Mouse (Mus musculus) liver, postnatal 0 days (tissue): ENCODE measurements at regions not wholly inside any gene's neighbourhood (a gene's known extent, or its start where the extent isn't known, plus 50 kb on each side); places are given as distances from the start of the nearest gene placed in this dataset.

Experiments used
- CTCF ChIP-seq: sonication (generic); IDR thresholded peaks from 2 replicates; pipeline ENCODE4 v1.5.1; 2016; ENCODE audit warnings: antibody characterized with exemption, low read depth
- EP300 ChIP-seq: IDR thresholded peaks from 2 replicates; pipeline ENCODE4 v1.6.1; 2016; ENCODE audit warnings: antibody characterized with exemption, low read depth, mild to moderate bottlenecking

GRCm38 (mm10) chr6:147380519-147380918, 95.1 kb upstream of the Ccdc91 start:
- TF ChIP-seq EP300 = no peak
- no peak for TF ChIP-seq CTCF
